Mouse (Mus musculus): Measurements from ENCODE around the gene Slc17a1.
A peak's percentile ranks its signal among the peaks of the same experiment; 100 is the strongest.

Gene Slc17a1

DNA sequence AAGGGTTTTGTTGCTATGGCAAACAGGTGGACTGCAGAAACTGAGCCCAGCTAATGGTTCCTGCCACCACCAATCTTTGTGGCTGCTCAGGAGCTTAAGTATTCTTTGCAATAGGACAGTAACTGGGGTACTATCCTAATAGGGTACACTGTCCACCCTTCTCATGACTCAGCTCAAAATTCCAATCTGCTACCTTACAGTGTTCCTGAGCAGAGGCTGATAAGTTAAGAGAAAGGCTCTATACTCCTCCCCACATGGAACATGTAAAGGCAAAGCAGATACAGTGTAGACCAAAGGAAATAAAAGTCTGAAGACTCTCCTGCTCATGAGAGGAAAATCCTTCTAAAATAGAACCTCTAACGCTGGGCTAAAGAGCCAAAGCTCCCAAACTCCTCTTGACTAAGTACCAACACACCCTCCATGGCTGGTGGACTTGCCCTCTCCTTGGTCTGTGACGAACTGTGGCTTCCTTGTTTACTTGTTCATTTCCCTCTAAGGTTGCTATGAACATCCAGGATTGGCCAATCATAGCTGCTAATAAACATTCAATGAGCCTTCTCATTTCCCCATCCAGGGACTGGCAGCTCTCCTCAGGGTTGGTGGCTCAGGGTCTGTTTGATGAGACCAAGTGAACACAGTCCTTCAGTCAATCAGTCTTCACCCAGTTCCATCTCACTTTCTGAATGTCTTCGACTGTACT is 19.6 kb downstream of the Slc17a1 start:
- DNase-seq (ENCODE audit: extremely low read depth, insufficient read length, low spot score): no peak

DNA sequence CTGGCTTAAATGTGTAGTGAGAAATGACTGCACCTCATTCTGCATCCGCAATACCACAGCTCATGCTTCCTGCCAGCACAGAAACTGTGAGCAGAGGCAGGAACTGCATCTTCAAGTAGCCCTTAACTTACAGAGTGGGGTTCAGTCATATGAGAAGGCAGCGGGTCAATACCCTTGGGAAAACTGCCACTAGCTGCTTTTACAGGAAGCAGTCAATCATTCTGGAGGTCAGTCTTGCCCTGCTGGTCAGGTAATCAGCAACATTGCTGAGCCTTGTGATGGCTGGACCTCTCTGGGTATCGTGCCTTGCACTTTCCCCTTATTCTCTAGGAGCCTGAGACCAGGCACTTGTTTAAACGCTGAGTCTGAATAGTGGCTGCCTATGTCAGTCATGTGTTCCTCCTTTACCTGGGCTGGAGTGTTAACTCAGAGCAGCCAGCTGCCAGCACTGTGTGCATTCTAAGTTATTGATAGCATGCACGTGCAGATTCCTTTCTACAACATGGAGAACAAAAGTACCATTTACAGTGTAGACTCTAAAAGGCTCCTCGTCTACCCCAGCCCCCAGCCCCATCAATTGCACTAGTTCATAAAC is 21.6 kb downstream of the Slc17a1 start:
- DNase-seq (ENCODE audit: extremely low read depth, insufficient read length, low spot score): no peak

- DNase-seq (ENCODE audit: extremely low read depth, insufficient read length, low spot score): no peak
Observed at GRCm38 (mm10) chr13:23892592-23893268, 25.2 kb downstream of the Slc17a1 start.

GRCm38 (mm10) chr13:23893269-23893593 is 25.7 kb downstream of the Slc17a1 start:
- DNase-seq (ENCODE audit: extremely low read depth, insufficient read length, low spot score): no peak

- no peak for DNase-seq (ENCODE audit: extremely low read depth, insufficient read length, low spot score)
Observed at GRCm38 (mm10) chr13:23898242-23898641, 30.7 kb downstream of the Slc17a1 start.

DNA sequence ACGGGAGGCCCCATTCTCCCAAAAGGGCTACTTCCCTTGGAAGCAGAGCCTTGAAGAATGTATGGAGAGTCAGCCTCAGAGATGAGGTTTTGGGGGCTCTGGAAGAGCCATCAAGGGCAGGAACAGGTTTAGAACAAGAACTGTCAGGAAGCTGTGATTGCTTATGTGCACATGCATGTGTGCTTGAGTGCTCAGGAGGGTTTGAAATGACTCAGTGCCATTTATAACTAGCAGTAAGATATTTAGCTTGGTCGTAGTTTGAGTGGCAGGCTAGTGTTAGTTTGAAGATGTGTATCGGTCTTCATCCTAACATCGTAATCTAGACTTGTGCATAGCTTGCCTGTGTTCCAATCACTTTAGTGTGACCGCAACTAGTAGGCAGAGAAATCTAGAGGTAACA is 39.4 kb downstream of the Slc17a1 start:
- no peak for DNase-seq (ENCODE audit: extremely low read depth, insufficient read length, low spot score)

GRCm38 (mm10) chr13:23910121-23910520 is 42.6 kb downstream of the Slc17a1 start:
- no peak for DNase-seq (ENCODE audit: extremely low read depth, insufficient read length, low spot score)

DNA sequence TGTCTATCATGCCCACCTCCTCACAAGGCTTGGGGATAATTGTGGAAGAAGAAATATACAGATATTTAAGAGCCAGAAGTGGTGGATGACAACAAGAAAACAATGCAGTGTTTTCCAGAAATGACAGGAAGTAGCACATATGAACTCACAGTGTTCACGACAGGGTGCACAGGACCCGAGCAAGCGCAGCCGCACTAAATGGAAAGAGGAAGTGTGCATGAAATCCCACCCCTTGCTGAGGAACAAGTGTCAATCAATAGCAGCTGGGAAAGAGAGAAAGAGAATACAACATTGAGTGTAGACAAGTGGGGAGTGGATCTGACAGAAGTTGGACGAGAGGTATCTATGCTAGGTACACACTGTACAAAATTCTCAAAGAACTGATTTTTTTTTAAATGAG is 43.8 kb downstream of the Slc17a1 start:
- no peak for DNase-seq (ENCODE audit: extremely low read depth, insufficient read length, low spot score)

DNA sequence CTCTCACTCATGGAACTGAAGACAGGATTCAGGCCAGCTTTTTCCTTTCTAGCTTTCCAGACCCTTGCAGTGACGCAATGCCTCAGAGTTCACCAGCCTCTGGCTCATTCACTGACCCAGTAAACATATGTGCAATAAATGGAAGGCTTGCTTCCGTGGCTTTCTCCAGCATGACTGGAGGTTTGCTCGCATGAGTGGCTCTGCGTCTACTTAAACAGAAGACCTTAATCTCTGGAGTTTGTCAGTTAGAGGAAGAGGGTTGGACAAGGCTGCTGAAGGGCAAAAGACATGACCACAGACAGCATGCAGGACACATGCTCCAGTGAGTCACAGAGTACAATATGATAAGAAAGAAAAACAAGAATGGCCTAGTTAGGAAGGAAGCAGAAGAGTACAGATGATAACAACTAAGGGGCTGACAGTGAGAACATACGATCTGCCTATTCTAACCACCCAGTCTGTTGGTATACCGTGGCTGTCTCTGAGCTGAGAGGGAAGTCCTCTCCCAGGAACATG is 46.3 kb downstream of the Slc17a1 start:
- no peak for DNase-seq (ENCODE audit: extremely low read depth, insufficient read length, low spot score)

GRCm38 (mm10) chr13:23914376-23915167 is 47.0 kb downstream of the Slc17a1 start, which contains the start of gene Slc17a4:
Gene Slc17a4 (minus strand): TSS chr13:23915009.
- DNase-seq (ENCODE audit: extremely low read depth, insufficient read length, low spot score): no peak

- DNase-seq (ENCODE audit: extremely low read depth, insufficient read length, low spot score): no peak
Observed at GRCm38 (mm10) chr13:23916132-23916531, 48.6 kb downstream of the Slc17a1 start.

GRCm38 (mm10) chr13:23917674-23918073 is 50.1 kb downstream of the Slc17a1 start:
- no peak for DNase-seq (ENCODE audit: extremely low read depth, insufficient read length, low spot score)

DNA sequence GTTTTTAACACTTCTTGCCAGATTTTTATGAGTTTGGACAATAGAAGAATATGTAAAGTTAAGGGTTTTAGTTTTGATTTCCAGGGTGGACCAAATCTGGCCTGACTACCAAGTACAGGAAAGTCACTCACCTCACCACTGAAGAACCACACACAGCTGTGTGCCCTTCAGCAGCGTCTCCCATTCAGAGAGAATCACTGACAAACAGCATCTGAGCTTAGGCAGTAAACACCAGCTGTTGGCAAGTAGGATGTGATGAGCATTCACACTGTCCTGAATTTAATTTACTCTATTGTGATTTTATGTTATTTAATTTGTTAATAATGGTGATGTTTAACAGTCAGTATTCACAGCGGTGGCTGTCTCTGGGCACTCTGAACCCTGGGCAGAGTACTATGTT is 58.2 kb downstream of the Slc17a1 start:
- DNase-seq (ENCODE audit: extremely low read depth, insufficient read length, low spot score): no peak

DNA sequence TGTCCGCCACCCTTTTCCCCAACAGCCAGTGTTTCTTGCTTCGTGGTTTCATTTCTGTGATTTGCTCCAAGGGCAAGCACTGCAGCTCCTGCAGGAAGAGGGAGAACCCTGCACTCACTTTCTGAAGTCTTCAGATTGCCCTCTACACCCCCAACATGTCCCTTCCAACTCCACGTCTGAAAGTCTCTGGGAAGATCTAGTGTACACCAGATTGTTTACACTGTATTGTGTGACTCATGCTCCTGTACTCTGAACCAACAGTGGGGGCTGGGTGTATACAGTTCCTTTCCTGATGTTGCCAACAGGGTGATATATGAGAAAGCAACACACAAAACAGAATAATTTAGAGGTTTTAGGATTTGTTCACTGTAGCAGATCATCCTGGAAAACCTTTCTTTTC is 61.1 kb downstream of the Slc17a1 start:
- no peak for DNase-seq (ENCODE audit: extremely low read depth, insufficient read length, low spot score)

GRCm38 (mm10) chr13:23930461-23930860 is 62.9 kb downstream of the Slc17a1 start:
- no peak for DNase-seq (ENCODE audit: extremely low read depth, insufficient read length, low spot score)

- no peak for DNase-seq (ENCODE audit: extremely low read depth, insufficient read length, low spot score)
Observed at GRCm38 (mm10) chr13:23930904-23931303, 63.4 kb downstream of the Slc17a1 start.

DNA sequence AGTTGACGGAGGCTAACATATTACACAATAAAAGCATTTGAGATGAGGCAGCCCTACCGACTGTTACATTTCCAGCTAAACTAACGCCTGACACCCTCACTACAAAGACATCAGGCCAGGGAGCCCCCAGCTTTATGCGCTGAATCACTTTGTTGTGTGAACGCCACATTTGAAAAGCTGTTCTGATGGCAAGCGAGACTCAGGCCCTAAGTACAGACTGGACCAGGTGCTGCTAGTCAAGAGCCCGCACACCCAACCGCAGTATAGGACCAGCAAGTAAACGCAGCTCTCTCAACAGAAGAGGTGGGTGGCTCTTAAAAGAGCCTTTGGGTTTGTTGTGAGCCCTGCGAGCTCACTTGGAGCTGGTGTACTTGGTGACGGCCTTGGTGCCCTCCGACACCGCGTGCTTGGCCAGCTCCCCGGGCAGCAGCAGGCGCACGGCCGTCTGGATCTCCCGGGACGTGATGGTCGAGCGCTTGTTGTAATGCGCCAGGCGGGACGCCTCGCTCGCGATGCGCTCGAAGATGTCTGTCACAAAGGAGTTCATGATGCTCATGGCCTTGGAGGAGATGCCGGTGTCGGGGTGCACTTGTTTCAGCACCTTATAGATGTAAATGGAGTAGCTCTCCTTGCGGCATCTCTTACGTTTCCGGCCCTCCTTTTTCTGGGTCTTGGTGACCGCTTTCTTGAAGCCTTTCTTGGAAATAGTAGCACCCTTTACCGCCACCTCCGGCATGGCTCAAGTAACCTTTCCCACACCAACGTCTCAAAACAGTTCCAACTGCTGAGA is 66.1 kb downstream of the Slc17a1 start, which contains the start of gene Hist1h2ba:
Gene Hist1h2ba (minus strand): TSS at position 736 of the 790 bp plus-strand sequence.
- DNase-seq (ENCODE audit: extremely low read depth, insufficient read length, low spot score): peak; percentile 32

- no peak for DNase-seq (ENCODE audit: extremely low read depth, insufficient read length, low spot score)
Observed at GRCm38 (mm10) chr13:23934211-23934520, 66.6 kb downstream of the Slc17a1 start, which contains the start of gene Hist1h2aa. Gene Hist1h2aa (plus strand): TSS chr13:23934462.

DNA sequence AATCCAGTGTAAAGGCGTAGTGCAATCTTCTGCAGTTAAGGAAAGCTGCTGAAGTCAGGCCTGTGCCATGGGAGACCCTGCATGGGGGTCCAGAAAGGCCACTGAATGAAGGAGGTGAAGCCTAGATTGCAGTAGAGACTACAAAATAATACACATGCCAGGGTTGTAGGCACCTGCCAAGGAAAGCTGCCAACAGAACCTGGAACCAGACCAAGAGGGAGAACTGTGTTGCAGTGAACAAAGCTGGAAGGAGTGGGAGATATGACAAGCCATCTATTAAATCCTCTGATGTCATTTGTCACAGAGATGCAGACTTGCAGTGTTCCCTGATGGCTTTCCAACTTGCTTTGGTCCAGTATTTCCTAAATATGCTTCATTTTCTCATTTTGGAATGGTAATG is 71.1 kb downstream of the Slc17a1 start:
- no peak for DNase-seq (ENCODE audit: extremely low read depth, insufficient read length, low spot score)

DNA sequence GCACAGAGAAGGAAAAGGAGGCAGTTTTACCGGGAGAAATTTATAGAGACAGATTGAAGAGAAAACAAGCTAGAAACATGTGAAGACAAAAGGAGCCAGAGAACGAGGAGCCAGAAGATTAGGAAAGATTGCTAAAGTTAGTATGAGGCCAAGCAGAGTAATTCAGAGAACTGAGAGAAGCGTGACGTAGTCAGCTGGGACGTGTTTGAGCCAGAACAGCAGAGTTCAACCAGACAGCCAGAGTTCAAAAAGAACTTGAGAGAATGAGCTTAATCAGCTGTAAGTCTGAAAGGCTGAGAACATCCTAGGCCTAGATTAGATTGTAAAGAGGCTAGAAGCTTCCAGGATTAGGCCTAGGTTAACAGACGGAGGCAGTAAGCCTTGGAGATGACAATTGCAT is 72.7 kb downstream of the Slc17a1 start:
- DNase-seq (ENCODE audit: extremely low read depth, insufficient read length, low spot score): no peak

Data from 3134 (cell line).